Mouse (Mus musculus): ENCODE data around the gene Kcnn1. TPM values are rescaled to one million over a fixed set of nuclear protein-coding genes. Genes with fewer than 3 reads are reported as not detected.
A peak's percentile ranks its signal among the peaks of the same experiment; 100 is the strongest.

Gene Kcnn1
- polyA plus RNA-seq, 2 experiments: 2.5 to 9.1 TPM

DNA sequence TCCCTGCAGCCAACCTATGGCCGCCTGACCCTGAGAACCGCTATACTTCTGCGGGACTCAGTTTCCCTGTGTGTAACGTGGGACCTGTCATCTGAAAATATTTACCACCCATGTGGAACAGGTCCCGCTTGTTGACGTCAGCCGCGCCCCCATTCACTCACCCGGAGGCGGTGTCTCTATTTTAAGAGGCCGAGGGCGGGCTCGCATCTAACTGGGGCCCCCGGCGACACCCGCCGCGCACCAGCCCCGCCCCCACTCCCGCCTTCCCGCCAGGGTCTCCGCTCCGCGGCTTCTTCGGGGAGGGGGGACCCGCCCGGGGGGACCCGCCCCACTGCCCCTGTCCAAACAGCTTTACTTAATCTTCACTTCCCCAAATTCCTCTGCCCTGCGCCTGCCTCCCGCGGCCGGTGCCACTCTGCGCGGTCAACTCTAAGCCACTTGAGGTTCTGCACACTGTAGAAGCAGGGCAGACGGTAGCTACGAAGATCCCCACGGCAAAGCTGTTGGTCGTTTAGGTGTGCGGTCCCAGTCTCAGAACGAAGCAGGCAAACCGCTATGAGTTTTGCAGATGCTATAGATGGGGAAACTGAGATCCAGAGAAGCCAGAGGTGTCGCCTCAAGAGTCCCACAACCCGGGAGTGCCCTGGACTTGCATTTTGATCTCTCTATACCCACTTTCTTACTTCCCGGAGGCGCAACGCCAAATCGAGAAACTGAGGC is 59.1 kb downstream of the Kcnn1 start:
- no peak for TF ChIP-seq POLR2A (IDR thresholded peaks at IDR 0.05; ENCODE audit: borderline replicate concordance, extremely low read depth, insufficient read depth, insufficient read length)
- Histone ChIP-seq H3K27me3 (ENCODE audit: control insufficient read depth, insufficient read depth, low read length) (peaks cover 28% of the 10 kb centered on the region), H3K27ac (replicated peaks; ENCODE audit: low read depth, low read length) (no peak overlapping the region), H3K4me2 (replicated peaks; ENCODE audit: low read depth, low read length, severe bottlenecking) (peak overlapping the region; percentile 86), H3K36me3 (ENCODE audit: control insufficient read depth, insufficient read depth, low read length) (no peaks in the 10 kb centered on the region), H3K9ac (ENCODE audit: low read depth, low read length, severe bottlenecking) (0 out of 2 replicates have a peak overlapping the region, but pooled peaks have one; percentile 52), H3K4me3 (replicated peaks; ENCODE audit: low read length) (peak overlapping the region; percentile 52), H3K4me1 (ENCODE audit: control insufficient read depth, insufficient read depth, low read length) (peaks cover 9% of the 10 kb centered on the region; the same call in 1 of the 2 replicates), H3K9me3 (ENCODE audit: control insufficient read depth, low read length) (no peaks in the 10 kb centered on the region)
- no peak for ATAC-seq (ENCODE audit: low FRiP score, low read depth)
- 2% methylated on average over 34 of the region's 47 CpGs for WGBS
- DNase-seq (ENCODE audit: low spot score): no peak

DNA sequence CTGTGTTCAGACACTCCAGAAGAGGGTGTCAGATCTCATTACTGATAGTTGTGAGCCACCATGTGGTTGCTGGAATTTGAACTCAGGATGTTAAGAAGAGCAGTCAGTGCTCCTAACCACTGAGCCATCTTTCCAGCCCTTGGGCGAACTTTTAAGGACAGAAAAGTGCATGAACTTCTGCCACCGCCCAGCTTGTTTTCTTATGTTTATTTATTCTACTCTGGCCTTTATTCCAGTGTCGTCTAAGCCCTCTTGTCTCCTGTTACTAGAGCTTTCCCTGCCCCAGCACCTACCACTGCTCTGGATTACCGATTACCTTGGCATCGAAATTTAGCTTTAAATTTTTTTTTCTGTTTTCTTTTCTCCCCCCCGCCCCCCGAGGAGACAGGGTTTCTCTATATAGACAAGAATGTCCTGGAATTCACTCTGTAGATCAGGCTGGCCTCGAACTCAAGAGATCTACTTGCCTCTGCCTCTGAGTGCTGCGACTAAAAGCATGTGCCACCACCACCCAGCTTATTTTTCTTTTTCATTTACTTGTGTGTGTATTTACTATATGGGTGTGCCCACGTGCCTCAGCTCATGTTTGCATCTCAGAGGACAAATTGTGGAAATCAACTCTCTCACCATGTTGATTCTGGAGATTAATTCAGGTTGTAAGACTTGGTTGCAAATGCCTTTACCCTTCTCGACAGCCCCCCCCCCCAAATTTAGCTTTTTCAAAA is 60.1 kb downstream of the Kcnn1 start:
- WGBS: 70% methylated on average over 11 of the region's 11 CpGs
- TF ChIP-seq POLR2A (IDR thresholded peaks at IDR 0.05; ENCODE audit: borderline replicate concordance, extremely low read depth, insufficient read depth, insufficient read length): no peak
- no peaks in the 10 kb centered on the region for H3K9me3 ChIP-seq (ENCODE audit: control insufficient read depth, low read length)
- H3K4me1 ChIP-seq (ENCODE audit: control insufficient read depth, insufficient read depth, low read length): peaks cover 11% of the 10 kb centered on the region
- DNase-seq (ENCODE audit: low spot score) (no peak), ATAC-seq (ENCODE audit: low FRiP score, low read depth) (no peak)
- H3K4me3 ChIP-seq (replicated peaks; ENCODE audit: low read length): no peak overlapping the region
- no peak overlapping the region for H3K9ac ChIP-seq (ENCODE audit: low read depth, low read length, severe bottlenecking)
- H3K36me3 ChIP-seq (ENCODE audit: control insufficient read depth, insufficient read depth, low read length): no peaks in the 10 kb centered on the region
- no peak overlapping the region for H3K4me2 ChIP-seq (replicated peaks; ENCODE audit: low read depth, low read length, severe bottlenecking)
- peaks cover 38% of the 10 kb centered on the region for H3K27me3 ChIP-seq (ENCODE audit: control insufficient read depth, insufficient read depth, low read length)
- no peak overlapping the region for H3K27ac ChIP-seq (replicated peaks; ENCODE audit: low read depth, low read length)

DNA sequence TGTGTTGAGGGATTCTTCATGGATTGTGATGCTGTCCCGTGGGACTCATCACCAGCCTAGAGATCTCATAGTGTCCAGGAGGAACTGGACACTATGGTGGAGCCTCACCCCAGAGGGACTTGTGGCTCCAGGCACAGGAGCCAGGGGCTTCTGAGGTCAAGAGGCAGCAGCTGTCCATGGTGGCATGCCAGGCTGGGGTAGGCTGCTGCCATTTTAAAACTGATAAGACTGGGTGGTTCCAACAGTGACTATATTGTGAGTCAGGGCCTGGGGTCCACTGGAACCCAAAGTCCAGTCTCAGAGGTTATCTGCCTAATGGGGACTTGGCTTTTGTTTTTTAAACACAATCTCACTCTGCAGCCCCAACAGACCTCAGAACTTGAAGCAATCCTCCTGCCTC is 61.2 kb downstream of the Kcnn1 start:
- WGBS: 78% methylated on average over 1 of the region's 1 CpGs
- Histone ChIP-seq H3K4me2 (replicated peaks; ENCODE audit: low read depth, low read length, severe bottlenecking) (no peak overlapping the region), H3K36me3 (ENCODE audit: control insufficient read depth, insufficient read depth, low read length) (no peaks in the 10 kb centered on the region), H3K9ac (ENCODE audit: low read depth, low read length, severe bottlenecking) (no peak overlapping the region), H3K27me3 (ENCODE audit: control insufficient read depth, insufficient read depth, low read length) (peaks cover 39% of the 10 kb centered on the region), H3K4me3 (replicated peaks; ENCODE audit: low read length) (no peak overlapping the region), H3K9me3 (ENCODE audit: control insufficient read depth, low read length) (no peaks in the 10 kb centered on the region), H3K27ac (replicated peaks; ENCODE audit: low read depth, low read length) (no peak overlapping the region), H3K4me1 (ENCODE audit: control insufficient read depth, insufficient read depth, low read length) (peaks cover 12% of the 10 kb centered on the region)
- no peak for TF ChIP-seq POLR2A (IDR thresholded peaks at IDR 0.05; ENCODE audit: borderline replicate concordance, extremely low read depth, insufficient read depth, insufficient read length)
- DNase-seq (ENCODE audit: low spot score) (no peak), ATAC-seq (ENCODE audit: low FRiP score, low read depth) (no peak)

DNA sequence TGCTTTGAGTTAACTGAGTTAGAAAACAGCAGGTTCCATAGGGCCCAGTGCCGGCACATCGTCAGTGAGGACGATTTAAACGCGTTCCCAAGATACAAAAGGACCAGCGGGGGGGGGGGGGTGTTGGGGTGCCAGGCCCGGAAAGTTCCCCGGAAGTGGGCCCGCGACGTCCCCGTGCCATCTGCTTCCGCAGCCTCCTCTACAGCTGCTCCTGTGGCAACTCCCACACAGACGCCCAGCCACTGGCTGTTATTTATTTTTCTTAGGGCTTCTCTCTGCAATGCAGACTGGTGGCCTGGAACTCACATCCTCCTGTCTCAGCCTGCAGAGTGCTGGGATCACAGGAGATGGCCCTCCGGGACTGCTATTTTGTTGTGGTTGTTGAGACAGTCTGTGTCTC is 61.9 kb downstream of the Kcnn1 start:
- 52% methylated on average over 13 of the region's 15 CpGs for WGBS
- TF ChIP-seq POLR2A (IDR thresholded peaks at IDR 0.05; ENCODE audit: borderline replicate concordance, extremely low read depth, insufficient read depth, insufficient read length): no peak

DNA sequence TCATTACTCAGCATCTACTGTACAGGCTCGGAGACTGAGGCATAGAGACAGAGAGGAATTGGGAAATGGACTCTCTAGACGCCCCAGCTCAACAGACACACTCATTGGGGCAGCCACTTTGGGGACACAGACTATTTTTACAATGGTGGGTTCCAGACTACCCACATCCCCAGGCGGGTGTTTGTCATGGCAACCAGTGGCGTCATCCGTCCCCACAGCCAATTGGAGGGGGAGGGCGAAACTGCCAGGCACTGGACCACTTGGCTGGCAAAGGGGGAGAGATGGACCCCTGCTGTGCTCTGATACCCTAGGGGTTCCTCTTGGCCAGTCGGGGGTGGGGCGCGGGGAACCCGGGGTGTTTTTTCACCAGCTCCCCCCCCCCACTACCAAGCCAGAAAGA is 62.4 kb downstream of the Kcnn1 start:
- Histone ChIP-seq H3K9ac (ENCODE audit: low read depth, low read length, severe bottlenecking) (no peak overlapping the region), H3K36me3 (ENCODE audit: control insufficient read depth, insufficient read depth, low read length) (no peaks in the 10 kb centered on the region), H3K27me3 (ENCODE audit: control insufficient read depth, insufficient read depth, low read length) (peaks cover 39% of the 10 kb centered on the region), H3K4me2 (replicated peaks; ENCODE audit: low read depth, low read length, severe bottlenecking) (no peak overlapping the region), H3K9me3 (ENCODE audit: control insufficient read depth, low read length) (no peaks in the 10 kb centered on the region), H3K27ac (replicated peaks; ENCODE audit: low read depth, low read length) (no peak overlapping the region), H3K4me1 (ENCODE audit: control insufficient read depth, insufficient read depth, low read length) (peaks cover 12% of the 10 kb centered on the region), H3K4me3 (replicated peaks; ENCODE audit: low read length) (no peak overlapping the region)
- TF ChIP-seq POLR2A (IDR thresholded peaks at IDR 0.05; ENCODE audit: borderline replicate concordance, extremely low read depth, insufficient read depth, insufficient read length): no peak
- DNase-seq (ENCODE audit: low spot score) (no peak), ATAC-seq (ENCODE audit: low FRiP score, low read depth) (no peak)
- WGBS: 50% methylated on average over 10 of the region's 10 CpGs

More for the DNA sequence above, 61.9 kb downstream of the Kcnn1 start:
- Histone ChIP-seq H3K4me3 (replicated peaks; ENCODE audit: low read length) (no peak overlapping the region), H3K9me3 (ENCODE audit: control insufficient read depth, low read length) (no peaks in the 10 kb centered on the region), H3K27me3 (ENCODE audit: control insufficient read depth, insufficient read depth, low read length) (peaks cover 39% of the 10 kb centered on the region), H3K27ac (replicated peaks; ENCODE audit: low read depth, low read length) (no peak overlapping the region), H3K4me2 (replicated peaks; ENCODE audit: low read depth, low read length, severe bottlenecking) (no peak overlapping the region), H3K4me1 (ENCODE audit: control insufficient read depth, insufficient read depth, low read length) (peaks cover 12% of the 10 kb centered on the region), H3K9ac (ENCODE audit: low read depth, low read length, severe bottlenecking) (no peak overlapping the region), H3K36me3 (ENCODE audit: control insufficient read depth, insufficient read depth, low read length) (no peaks in the 10 kb centered on the region)
- DNase-seq (ENCODE audit: low spot score) (no peak), ATAC-seq (ENCODE audit: low FRiP score, low read depth) (no peak)
